Mouse (Mus musculus) neural tube, embryonic 11.5 days (tissue): Measurements from ENCODE around the gene Epha2. TPM values are rescaled to one million over a fixed set of nuclear protein-coding genes. Genes with fewer than 3 reads are reported as not detected.
A peak's percentile ranks its signal among the peaks of the same experiment; 100 is the strongest.

Experiments
- ATAC-seq: fragments of 200-750 bp; cut with Nextera tagmentation; 2 replicates; pipeline ENCODE4 v1.8.0; 2017; ENCODE audit warnings: moderate number of reproducible peaks, mild to moderate bottlenecking, moderate TSS enrichment, moderate library complexity; ENCODE audit not compliant: insufficient read depth, low FRiP score, low TSS enrichment
- DNase-seq: peaks from one replicate; pipeline ENCODE4 v3.0.0-alpha.2; 2015; ENCODE audit warnings: low spot score
- H3K27ac ChIP-seq: fragments of 300-500 bp; sonication (generic); 2 replicates; pipeline ENCODE4 v1.5.1; 2014; ENCODE audit warnings: low read depth, mild to moderate bottlenecking, low read length
- H3K27me3 ChIP-seq: fragments of 300-500 bp; sonication (generic); 2 replicates; pipeline ENCODE4 v1.6.1; 2014; ENCODE audit warnings: mild to moderate bottlenecking, low read length, mixed read lengths; ENCODE audit not compliant: control insufficient read depth, insufficient read depth
- H3K36me3 ChIP-seq: fragments of 300-500 bp; sonication (generic); 2 replicates; pipeline ENCODE4 v1.6.1; 2014; ENCODE audit warnings: mild to moderate bottlenecking, low read length, moderate library complexity, mixed read lengths; ENCODE audit not compliant: control insufficient read depth, insufficient read depth
- H3K4me1 ChIP-seq: fragments of 300-500 bp; sonication (generic); 2 replicates; pipeline ENCODE4 v1.6.1; 2014; ENCODE audit warnings: low read length, mixed read lengths; ENCODE audit not compliant: control insufficient read depth, insufficient read depth
- H3K4me2 ChIP-seq: fragments of 300-500 bp; sonication (generic); 2 replicates; pipeline ENCODE4 v1.6.1; 2014; ENCODE audit warnings: low read depth, mild to moderate bottlenecking, moderate library complexity
- H3K4me3 ChIP-seq: fragments of 300-500 bp; sonication (generic); 2 replicates; pipeline ENCODE4 v1.5.1; 2014; ENCODE audit warnings: low read depth, low read length
- H3K9ac ChIP-seq: fragments of 300-500 bp; sonication (generic); 2 replicates; pipeline ENCODE4 v1.6.1; 2014; ENCODE audit warnings: mild to moderate bottlenecking, low read length
- H3K9me3 ChIP-seq: fragments of 300-500 bp; sonication (generic); 2 replicates; pipeline ENCODE4 v1.6.1; 2016; ENCODE audit warnings: low read length; ENCODE audit not compliant: control insufficient read depth
- WGBS: fragments of 180-500 bp; shearing (Covaris S2); extraction: QIAGEN DNeasy Blood & Tissue Kit; methylation state at CpG from one replicate; pipeline ENCODE4 v1.1.7; 2014; 5-methylcytosine and 5-hydroxymethylcytosine counted together
- polyA plus RNA-seq: library from polyadenylated mRNA; unstranded; fragments of >200 nt; fragmentation: Nextera tagmentation; extraction: Ambion mirVana; gene quantifications from 2 replicates; pipeline ENCODE4 v1.2.1, GENCODE M21; 2014

Gene Epha2
- polyA plus RNA-seq, 1 experiment from 2014 or later: 2.5 TPM

- H3K36me3 ChIP-seq: no peaks in the 10 kb centered on the region
- H3K9me3 ChIP-seq: no peaks in the 10 kb centered on the region
- peaks cover 10% of the 10 kb centered on the region for H3K27me3 ChIP-seq
- H3K4me3 ChIP-seq: no peak overlapping the region
- H3K4me1 ChIP-seq: peaks cover 6% of the 10 kb centered on the region; the same call in 1 of the 2 replicates
- no peak overlapping the region for H3K9ac ChIP-seq
- no peak overlapping the region for H3K4me2 ChIP-seq
- no peak overlapping the region for H3K27ac ChIP-seq
- WGBS: 43% methylated on average over 5 of the region's 5 CpGs
- ATAC-seq: no peak
- DNase-seq: no peak
Observed at GRCm38 (mm10) chr4:141282623-141283022, 18.4 kb upstream of the Epha2 start.

GRCm38 (mm10) chr4:141283176-141283878 is 17.7 kb upstream of the Epha2 start:
- DNase-seq (no peak), ATAC-seq (no peak)
- peaks cover 10% of the 10 kb centered on the region for H3K27me3 ChIP-seq
- H3K27ac ChIP-seq: no peak overlapping the region
- WGBS: 63% methylated on average over 10 of the region's 12 CpGs
- H3K9ac ChIP-seq: no peak overlapping the region
- H3K4me3 ChIP-seq: no peak overlapping the region
- peaks cover 9% of the 10 kb centered on the region for H3K4me1 ChIP-seq
- no peak overlapping the region for H3K4me2 ChIP-seq
- H3K36me3 ChIP-seq: no peaks in the 10 kb centered on the region
- H3K9me3 ChIP-seq: no peaks in the 10 kb centered on the region

DNA sequence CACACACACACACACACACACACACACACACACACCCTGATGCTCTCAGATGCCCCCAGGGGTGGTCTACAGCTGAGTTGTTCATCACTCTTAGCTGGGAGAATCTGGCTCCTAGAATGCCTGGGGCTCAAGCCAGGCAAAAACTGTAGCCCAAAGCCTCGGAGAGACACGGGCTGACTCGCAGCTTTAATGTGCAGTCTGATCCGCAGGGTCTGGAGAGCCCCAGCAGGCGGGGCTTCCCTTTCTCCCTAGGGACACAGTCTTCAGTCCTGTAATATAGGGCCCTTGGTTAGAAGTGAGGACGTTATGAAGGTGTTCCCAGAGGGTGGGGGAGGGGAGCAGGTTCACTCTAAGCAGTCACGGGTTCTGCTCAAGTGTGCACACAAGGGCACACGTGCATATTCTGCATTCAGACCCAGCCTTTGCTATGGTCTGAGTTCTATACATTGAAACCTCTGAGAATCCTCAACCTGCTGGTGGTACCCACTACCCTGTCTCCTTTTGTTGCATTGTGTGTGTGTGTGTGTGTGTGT is 17.1 kb upstream of the Epha2 start:
- no peaks in the 10 kb centered on the region for H3K36me3 ChIP-seq
- peaks cover 9% of the 10 kb centered on the region for H3K4me1 ChIP-seq
- ATAC-seq (no peak), DNase-seq (no peak)
- no peak overlapping the region for H3K27ac ChIP-seq
- H3K4me2 ChIP-seq: no peak overlapping the region
- no peak overlapping the region for H3K4me3 ChIP-seq
- 27% methylated on average over 8 of the region's 8 CpGs for WGBS
- peaks cover 10% of the 10 kb centered on the region for H3K27me3 ChIP-seq
- H3K9me3 ChIP-seq: no peaks in the 10 kb centered on the region
- H3K9ac ChIP-seq: no peak overlapping the region

DNA sequence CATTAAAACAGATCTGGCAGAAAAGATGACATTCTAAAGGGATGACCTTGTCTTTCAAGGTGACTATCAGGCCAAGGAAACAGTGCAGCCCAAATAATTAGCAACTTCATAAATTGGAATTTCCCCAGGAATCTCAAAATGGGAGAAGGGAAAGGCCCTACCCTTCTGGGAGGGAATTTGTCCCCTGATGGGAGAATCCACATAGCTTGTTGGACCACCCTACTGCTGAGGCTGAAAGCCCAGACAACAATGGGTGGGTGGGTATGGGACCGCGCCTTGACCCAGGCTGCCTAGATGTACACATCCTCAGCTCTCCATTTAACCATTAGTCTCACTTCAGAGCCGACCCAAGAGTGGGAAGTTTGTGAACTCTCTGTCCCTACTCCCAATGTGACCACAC is 16.6 kb upstream of the Epha2 start:
- ATAC-seq (no peak), DNase-seq (no peak)
- H3K27ac ChIP-seq: no peak overlapping the region
- H3K9me3 ChIP-seq: no peaks in the 10 kb centered on the region
- H3K4me1 ChIP-seq: peaks cover 9% of the 10 kb centered on the region
- no peak overlapping the region for H3K4me3 ChIP-seq
- H3K9ac ChIP-seq: no peak overlapping the region
- 75% methylated on average over 3 of the region's 3 CpGs for WGBS
- peaks cover 10% of the 10 kb centered on the region for H3K27me3 ChIP-seq
- no peak overlapping the region for H3K4me2 ChIP-seq
- no peaks in the 10 kb centered on the region for H3K36me3 ChIP-seq

DNA sequence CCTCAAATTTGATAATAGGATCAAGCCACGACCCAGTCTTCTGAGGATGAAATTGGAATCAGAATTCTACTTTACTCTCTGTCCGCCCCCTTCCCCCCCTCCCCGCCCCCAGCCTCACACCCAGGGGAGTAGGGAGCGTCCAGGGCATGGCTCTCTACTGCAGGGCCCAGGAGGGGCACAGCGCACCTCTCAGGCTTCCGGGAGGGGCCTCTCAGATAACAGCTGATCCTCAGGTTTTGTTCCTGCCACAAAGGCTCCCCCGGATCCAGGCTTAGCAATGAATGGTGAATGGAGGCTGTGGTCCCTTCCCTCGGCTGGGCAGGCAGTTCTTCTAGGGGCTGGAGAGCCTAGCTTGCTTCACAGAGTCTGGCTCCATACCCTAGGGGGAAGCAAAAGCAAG is 15.9 kb upstream of the Epha2 start:
- Histone ChIP-seq H3K4me2 (no peak overlapping the region), H3K36me3 (no peaks in the 10 kb centered on the region), H3K9ac (no peak overlapping the region), H3K27me3 (peaks cover 10% of the 10 kb centered on the region), H3K4me1 (peaks cover 9% of the 10 kb centered on the region), H3K4me3 (no peak overlapping the region), H3K27ac (no peak overlapping the region), H3K9me3 (no peaks in the 10 kb centered on the region)
- ATAC-seq (no peak), DNase-seq (no peak)
- WGBS: 17% methylated on average over 8 of the region's 8 CpGs

DNA sequence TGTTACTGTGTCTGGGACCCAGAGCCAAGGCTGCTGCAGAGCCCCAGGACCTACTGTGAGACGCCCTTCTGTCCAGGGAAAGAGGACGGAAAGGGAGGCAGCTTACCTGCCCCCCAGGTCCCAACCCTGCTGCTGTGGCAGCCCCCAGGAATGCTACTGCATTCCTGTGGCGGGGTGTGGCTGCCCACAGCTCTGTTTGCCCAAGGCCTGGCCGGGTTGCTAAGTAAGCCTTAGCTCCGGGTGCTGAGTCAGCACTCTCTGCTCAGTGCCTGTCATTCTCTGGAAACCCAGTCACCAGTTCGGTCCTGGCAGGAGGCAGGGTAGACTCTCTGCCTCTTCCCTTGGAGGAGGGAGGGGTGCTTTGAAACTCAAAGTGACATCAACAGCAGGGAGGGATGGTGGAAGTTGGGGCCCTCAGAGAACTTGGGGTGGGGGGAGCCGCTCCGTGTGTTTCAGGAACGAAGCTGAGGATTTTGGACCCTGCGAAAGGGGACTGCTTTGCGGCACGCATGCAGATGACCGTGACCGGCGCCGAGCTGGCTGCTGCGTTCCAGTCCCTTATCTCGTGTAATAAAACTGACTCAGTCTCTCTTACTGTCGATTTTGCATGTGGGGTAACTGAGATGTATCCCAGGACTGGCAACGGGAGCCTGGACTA is 14.1 kb upstream of the Epha2 start:
- H3K27ac ChIP-seq: no peak overlapping the region
- peaks cover 16% of the 10 kb centered on the region for H3K4me1 ChIP-seq
- 7% methylated on average over 20 of the region's 20 CpGs for WGBS
- peaks cover 17% of the 10 kb centered on the region for H3K27me3 ChIP-seq
- no peaks in the 10 kb centered on the region for H3K9me3 ChIP-seq
- ATAC-seq: no peak; the same call in 1 of the 2 replicates
- no peak for DNase-seq
- no peak overlapping the region for H3K9ac ChIP-seq
- no peak overlapping the region for H3K4me2 ChIP-seq
- no peaks in the 10 kb centered on the region for H3K36me3 ChIP-seq
- H3K4me3 ChIP-seq: no peak overlapping the region

DNA sequence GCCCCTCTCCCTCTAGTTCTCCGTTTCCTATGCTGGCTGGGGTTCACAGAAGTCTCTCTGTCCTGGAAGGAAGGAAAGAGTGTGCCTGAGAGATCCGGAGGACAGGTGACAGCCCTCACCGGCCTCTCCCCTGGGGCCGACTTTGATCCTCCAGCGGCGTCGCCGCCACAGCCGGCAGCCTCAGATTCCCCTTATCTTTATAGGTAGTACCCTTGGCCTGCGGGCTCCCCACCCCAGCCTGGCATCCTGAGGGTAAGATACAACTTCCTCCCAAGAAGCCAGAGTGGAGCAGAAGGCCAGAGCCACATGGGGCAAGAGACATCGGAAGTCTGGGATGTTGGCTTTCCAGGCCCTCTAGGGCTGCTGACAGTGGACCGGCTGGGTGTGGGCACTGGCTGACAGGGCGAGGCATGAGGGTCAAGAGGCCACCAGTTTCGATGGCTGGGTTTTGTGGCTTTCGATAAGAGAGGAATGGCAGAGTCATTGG is 13.5 kb upstream of the Epha2 start:
- Histone ChIP-seq H3K4me2 (no peak overlapping the region), H3K9ac (no peak overlapping the region)

DNA sequence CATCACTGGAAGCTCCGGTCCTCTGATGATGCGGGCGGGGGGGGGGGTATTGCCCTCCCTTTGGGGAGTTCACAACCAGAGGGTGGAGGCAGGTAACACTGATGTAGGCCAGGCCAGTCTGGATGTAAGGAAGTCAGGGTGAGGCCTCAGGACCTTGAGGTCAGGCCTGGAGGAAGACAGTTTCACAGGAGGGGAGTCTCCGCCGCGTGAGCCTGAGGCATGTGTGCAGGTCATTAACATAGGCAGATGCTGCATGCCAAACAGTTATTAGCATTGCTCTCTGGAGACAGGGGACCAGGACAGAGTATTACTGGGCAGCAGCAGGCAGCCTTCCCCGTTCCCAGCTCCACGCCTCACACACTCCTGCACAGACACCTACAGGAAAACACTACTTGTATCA is 12.9 kb upstream of the Epha2 start:
- Histone ChIP-seq H3K36me3 (no peaks in the 10 kb centered on the region), H3K4me3 (no peak overlapping the region), H3K27me3 (peaks cover 25% of the 10 kb centered on the region), H3K9ac (no peak overlapping the region), H3K4me2 (no peak overlapping the region), H3K27ac (no peak overlapping the region), H3K9me3 (no peaks in the 10 kb centered on the region), H3K4me1 (peaks cover 16% of the 10 kb centered on the region)
- DNase-seq: no peak
- 0 out of 2 replicates have a peak, but pooled peaks have one; percentile 21 for ATAC-seq
- 45% methylated on average over 8 of the region's 8 CpGs for WGBS

More for the DNA sequence above, 13.5 kb upstream of the Epha2 start:
- Histone ChIP-seq H3K4me1 (peaks cover 16% of the 10 kb centered on the region), H3K27ac (no peak overlapping the region), H3K4me3 (no peak overlapping the region), H3K36me3 (no peaks in the 10 kb centered on the region), H3K9me3 (no peaks in the 10 kb centered on the region), H3K27me3 (peaks cover 19% of the 10 kb centered on the region)
- DNase-seq: no peak
- no peak for ATAC-seq
- 16% methylated on average over 15 of the region's 15 CpGs for WGBS
